Mouse (Mus musculus) erythroblast, embryonic 14.5 days (primary cell): ENCODE data around the gene Utp11.

ENCODE experiments used
- GATA1 ChIP-seq: IDR thresholded peaks from 2 replicates; pipeline ENCODE4 v1.6.1; 2012; ENCODE audit warnings: low read length, inconsistent platforms, mixed read lengths
- TAL1 ChIP-seq: IDR thresholded peaks from 3 replicates; pipeline ENCODE4 v1.6.1; 2012; ENCODE audit warnings: low read length, inconsistent platforms, mixed read lengths

DNA sequence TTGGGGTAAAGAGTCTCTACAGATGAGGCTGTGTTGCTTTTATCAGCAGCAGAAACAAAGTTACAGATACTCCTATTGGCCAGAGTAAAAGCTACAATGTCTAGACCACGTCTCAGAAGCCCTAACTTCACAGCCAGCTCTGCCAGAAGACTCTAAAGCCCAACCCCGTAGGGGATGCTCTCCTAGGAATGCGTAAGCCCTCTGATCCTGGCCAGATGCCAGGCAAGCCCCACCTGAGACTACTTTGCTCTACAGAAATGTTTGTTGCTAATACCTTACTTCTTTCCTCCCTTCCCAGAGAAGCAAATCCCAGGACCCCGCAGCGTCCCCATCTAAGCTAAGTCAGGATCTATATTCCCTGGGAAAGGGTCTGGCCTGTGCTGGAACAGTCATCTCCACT lies 45.5 kb downstream of the Utp11 start:
- TF ChIP-seq GATA1 (no peak), TAL1 (no peak)
